Mouse (Mus musculus) cerebellum, postnatal 4 days (tissue): ENCODE measurements at regions not wholly inside any gene's neighbourhood (a gene's known extent, or its start where the extent isn't known, plus 50 kb on each side); places are given as distances from the start of the nearest gene placed in this dataset.

ENCODE experiments used
- DNase-seq, 2 experiments: peaks; one replicate each; pipeline ENCODE4 v3.0.0; 2022; ENCODE audit warnings: low spot score in 2 of 2, mixed read lengths in 1 of 2

GRCm38 (mm10) chr1:69376923-69377706 is 269.3 kb upstream of the Erbb4 start:
- DNase-seq = no peak

- DNase-seq = no peak
Observed at GRCm38 (mm10) chr1:69375246-69375645, 267.4 kb upstream of the Erbb4 start.

- no peak for DNase-seq
Observed at GRCm38 (mm10) chr1:69370078-69370477, 262.2 kb upstream of the Erbb4 start.

GRCm38 (mm10) chr1:69367531-69367930 is 259.7 kb upstream of the Erbb4 start:
- DNase-seq = no peak

GRCm38 (mm10) chr1:69364069-69364468 is 256.2 kb upstream of the Erbb4 start:
- no peak for DNase-seq

GRCm38 (mm10) chr1:69357548-69357947 is 249.7 kb upstream of the Erbb4 start:
- DNase-seq = no peak

- DNase-seq = no peak
Observed at GRCm38 (mm10) chr1:69350417-69350816, 242.6 kb upstream of the Erbb4 start.

GRCm38 (mm10) chr1:69349826-69350225 is 242.0 kb upstream of the Erbb4 start:
- DNase-seq = no peak

GRCm38 (mm10) chr1:69342100-69342499 is 234.2 kb upstream of the Erbb4 start:
- DNase-seq = no peak

GRCm38 (mm10) chr1:69340481-69340880 is 232.6 kb upstream of the Erbb4 start:
- no peak for DNase-seq

- no peak for DNase-seq
Observed at GRCm38 (mm10) chr1:69331418-69332254, 223.8 kb upstream of the Erbb4 start.

- DNase-seq = no peak
Observed at GRCm38 (mm10) chr1:69329399-69329798, 221.5 kb upstream of the Erbb4 start.

- no peak for DNase-seq
Observed at GRCm38 (mm10) chr1:69326711-69327110, 218.9 kb upstream of the Erbb4 start.

GRCm38 (mm10) chr1:69319526-69319925 is 211.7 kb upstream of the Erbb4 start:
- DNase-seq = no peak

- no peak for DNase-seq
Observed at GRCm38 (mm10) chr1:69296816-69297215, 189.0 kb upstream of the Erbb4 start.

GRCm38 (mm10) chr1:69291329-69291728 is 183.5 kb upstream of the Erbb4 start:
- DNase-seq = no peak

- no peak for DNase-seq
Observed at GRCm38 (mm10) chr1:69286374-69286773, 178.5 kb upstream of the Erbb4 start.

- no peak for DNase-seq
Observed at GRCm38 (mm10) chr1:69277428-69277827, 169.6 kb upstream of the Erbb4 start.

- DNase-seq = no peak
Observed at GRCm38 (mm10) chr1:69247691-69248090, 139.8 kb upstream of the Erbb4 start.

- DNase-seq = no peak
Observed at GRCm38 (mm10) chr1:69242289-69242909, 134.5 kb upstream of the Erbb4 start.

GRCm38 (mm10) chr1:69241502-69242214 is 133.8 kb upstream of the Erbb4 start:
- DNase-seq = peak; percentile 50 to 67

- DNase-seq = no peak
Observed at GRCm38 (mm10) chr1:69227864-69228263, 120.0 kb upstream of the Erbb4 start.
